Mouse (Mus musculus): ENCODE data around the gene Btbd9.

DNA sequence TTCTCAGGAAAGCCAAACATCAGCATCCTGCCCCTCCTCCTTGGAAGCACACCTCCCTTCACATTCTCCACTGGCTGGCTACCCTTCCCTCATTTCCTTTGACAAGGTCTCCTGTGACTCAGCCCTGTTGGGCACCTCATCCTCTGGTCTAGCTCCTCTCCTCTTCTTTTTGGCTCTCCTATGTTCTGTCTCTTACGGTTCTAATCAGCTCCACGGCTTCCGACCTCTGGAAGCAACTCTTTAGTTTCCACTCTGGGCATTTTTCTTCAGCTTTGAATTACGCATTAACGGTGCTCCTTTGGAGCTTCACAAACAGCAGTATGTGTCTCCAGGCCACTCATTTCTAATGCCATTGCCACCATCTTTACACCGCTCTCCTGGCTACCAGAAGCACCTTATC lies 82.8 kb downstream of the Btbd9 start:
- TF ChIP-seq CTCF (IDR thresholded peaks at IDR 0.05; ENCODE audit: low read depth): no peak
- no peak for TF ChIP-seq EP300 (IDR thresholded peaks at IDR 0.05; ENCODE audit: low read depth)

Data from heart, postnatal 0 days (tissue).